Mouse (Mus musculus) lung, postnatal 36 days (tissue): ENCODE results near the gene Zbtb20.

Experiments used
- DNase-seq: peaks from one replicate; pipeline ENCODE4 v3.0.0; 2022; ENCODE audit warnings: mixed read lengths

The Zbtb20 gene

DNA sequence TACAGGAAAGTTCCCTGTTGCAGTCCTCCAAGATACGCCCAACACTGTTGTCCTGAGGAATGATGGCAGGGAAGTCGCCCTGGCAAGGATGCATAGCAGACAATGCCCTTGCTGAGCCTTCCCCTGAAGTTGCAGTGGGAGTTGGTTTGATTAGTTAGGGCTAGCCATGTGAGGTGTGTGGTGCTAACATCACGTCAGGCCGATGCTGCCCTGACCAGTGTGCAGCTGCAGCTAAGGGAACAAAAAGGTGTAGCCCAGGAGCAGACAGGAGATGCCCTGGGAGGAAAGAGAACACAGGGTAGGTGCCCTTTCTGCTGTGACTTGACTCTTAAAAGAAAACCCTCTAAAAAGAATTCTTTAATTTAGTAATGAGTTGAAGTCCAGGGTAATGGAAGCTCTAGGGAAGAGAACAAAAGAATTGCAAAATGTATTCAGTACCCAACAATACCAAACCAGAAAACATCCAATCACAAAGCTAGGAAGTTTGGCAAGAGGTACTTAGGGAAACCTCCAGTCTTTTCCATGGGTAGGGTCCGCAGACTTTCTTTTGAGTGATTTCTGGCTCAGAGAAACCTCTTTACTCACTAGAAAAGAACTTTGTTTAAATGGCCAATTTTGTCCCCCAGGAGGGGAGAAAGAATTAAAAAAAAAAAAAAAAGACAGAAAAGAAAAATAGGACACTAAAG, 747.8 kb downstream of the Zbtb20 start:
- no peak for DNase-seq

- no peak for DNase-seq
Measured at GRCm38 (mm10) chr16:43624876-43625275, 749.2 kb downstream of the Zbtb20 start.

DNA sequence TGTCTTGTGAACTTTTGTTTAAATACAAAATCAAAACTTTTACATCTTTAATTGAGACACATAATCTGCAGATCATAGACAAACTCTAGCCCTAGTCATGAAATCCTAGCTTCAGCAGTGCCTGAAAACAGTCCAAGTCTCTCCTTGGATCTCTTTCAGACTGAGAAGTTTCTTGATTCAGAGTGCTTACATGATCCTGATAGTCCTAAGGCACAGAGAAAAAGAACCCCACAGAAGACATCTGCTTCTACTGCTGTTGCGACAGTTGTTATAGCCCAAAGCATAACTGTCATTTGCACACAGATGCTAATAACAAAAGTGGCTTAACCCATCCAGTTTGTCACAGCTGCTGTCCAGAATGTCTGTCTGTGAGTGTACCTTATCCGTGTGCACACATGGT, 749.6 kb downstream of the Zbtb20 start:
- DNase-seq, result no peak

- DNase-seq, result no peak
Measured at GRCm38 (mm10) chr16:43625956-43626355, 750.3 kb downstream of the Zbtb20 start.

DNA sequence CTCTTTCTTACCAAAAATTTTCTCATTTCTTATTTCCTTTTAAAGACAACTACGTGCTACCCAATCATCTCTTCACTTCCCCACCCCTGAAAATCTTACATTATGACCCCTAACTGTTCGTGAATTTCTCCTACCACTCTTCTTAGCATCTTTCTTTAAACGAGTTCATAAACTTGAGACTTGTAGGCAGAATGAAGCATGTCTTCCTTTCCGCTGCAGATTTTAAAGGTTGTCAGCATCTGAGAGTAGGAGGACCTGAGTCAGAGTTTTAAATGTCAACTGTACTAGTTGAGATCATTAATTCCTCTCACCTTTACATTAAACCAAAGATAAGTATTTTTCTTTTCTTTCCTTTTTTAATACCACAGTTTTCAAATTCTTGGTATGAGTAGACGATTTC, 753.0 kb downstream of the Zbtb20 start:
- DNase-seq, result no peak

- no peak for DNase-seq
Measured at GRCm38 (mm10) chr16:43631758-43632157, 756.1 kb downstream of the Zbtb20 start.

GRCm38 (mm10) chr16:43634037-43634436, 758.4 kb downstream of the Zbtb20 start:
- DNase-seq, result no peak

- no peak for DNase-seq
Measured at GRCm38 (mm10) chr16:43637241-43637640, 761.6 kb downstream of the Zbtb20 start.

GRCm38 (mm10) chr16:43638406-43639049, 762.8 kb downstream of the Zbtb20 start:
- peak; percentile 15 for DNase-seq

DNA sequence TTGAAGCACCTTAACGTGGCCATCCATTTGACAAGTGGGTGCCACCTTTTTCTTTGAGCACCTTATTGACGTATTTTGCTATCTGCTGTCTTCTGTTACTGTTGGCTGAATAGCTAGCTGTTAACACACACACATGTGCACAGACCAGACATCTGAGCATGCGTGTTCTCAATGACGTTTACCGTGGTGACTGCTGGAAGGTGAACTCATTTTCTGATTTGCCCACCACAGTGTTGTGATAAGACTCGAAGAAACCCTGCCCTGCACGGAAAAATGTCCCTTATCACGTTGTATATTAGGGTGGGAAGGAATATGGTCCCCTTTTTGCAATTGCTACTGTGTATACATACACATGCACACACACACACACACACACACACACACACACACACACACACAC, 765.5 kb downstream of the Zbtb20 start:
- DNase-seq, result no peak

DNA sequence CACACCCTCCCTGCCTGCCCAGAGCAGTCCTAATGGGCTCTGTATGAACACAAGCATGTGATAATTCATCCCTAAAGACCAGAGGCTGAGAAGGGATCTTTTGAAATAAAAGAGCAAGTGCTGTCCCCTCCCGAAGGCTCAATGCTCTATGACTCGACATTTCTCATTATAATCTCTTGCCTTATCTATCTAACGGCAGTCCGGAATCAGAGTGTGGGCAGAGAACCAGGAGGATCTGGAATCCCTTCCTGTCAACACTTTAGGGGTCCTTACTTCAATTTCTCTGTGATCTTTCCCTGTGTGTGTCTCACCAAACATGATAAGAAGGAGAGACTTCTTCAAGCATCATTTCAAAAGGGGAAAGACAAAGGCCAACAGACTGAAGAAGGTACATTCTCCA, 770.2 kb downstream of the Zbtb20 start:
- no peak for DNase-seq

DNA sequence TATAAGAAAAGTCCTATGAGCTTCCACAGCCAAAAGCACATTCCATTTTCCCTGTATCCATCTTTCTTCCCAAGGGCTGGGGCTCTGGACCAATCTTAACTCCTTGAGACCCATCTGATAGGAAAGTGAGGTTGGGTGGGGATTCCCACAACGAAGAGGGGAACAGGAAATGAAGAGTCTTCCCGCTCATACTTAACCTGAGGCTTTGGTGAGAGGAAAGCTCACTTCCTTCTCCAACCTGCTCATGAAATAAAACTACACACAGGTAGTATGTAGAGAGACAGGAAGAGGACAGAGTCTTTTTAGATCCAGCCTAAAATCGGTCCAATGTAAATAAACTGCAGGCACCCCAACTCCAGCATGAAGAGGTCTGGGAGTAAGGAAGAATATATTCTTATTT, 771.3 kb downstream of the Zbtb20 start:
- no peak for DNase-seq

GRCm38 (mm10) chr16:43647641-43648040, 772.0 kb downstream of the Zbtb20 start:
- DNase-seq, result no peak

DNA sequence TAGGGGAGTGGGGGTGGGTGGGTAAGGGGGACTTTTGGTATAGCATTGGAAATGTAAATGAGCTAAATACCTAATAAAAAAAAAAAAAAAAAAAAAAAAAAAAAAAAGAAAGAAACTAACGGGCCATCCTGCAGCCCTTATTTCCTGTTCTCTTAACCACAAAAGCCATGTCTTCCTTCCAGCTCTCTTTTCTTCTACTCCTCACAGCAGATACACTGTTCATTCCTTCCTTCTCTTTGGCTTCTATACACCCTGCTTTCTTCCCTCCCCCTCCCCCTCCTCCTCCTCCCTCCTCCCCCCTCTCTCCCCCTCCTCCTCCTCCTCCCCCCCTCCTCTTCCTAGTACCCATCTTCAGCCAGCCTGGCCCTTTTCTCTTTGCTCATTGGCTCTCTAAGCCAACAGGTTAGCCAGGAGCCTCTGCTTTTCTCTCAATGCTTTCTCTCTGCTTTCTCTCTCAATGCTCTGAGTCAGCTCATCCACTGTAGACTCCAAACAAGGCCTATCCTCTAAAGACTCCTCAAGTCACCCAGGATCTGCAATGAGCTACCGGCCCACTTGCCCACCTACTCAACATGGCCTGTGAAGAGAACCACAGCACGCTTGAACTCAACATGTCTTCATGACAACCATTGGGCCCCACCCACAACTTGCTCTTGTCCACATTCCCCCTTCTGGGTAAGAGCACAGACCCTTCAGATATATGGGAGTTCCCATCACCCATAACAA, 774.8 kb downstream of the Zbtb20 start:
- DNase-seq, result no peak

DNA sequence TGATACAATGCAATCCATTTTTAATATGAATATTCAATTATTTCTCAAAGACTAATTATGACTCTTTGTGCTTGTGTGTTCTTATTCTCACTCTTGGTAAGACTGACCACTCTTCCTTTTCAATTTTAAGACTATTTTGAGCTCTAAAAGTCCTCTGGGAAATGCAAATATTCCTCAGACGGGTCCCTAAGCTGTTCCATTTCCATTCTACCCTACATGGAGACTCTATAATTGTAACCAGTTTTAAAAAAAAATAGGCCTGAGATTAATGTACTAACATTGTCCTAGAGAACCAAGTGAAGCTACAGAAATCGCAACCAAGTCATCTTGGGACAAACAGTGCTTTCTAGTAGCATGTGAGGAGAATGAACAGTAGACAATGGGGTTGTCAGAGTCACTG, 777.6 kb downstream of the Zbtb20 start:
- no peak for DNase-seq

DNA sequence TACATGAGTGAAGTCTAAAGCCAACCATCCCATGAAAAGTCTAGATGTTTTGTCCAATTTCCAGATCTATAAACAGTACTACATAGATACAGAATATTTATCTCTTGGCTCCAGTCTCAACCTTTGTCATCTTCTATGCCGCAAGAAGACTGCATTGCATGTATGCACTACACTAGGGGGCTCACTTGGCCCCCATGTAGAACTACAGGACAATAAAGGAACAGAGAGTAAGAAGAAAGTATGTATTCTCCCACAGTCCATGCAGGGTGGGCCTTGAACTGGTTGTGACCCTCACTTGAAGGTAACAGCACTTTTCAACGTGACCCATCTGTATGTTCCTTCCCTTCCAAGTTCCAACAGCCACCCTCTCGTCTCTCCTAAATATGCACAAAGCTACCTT, 778.6 kb downstream of the Zbtb20 start:
- DNase-seq, result no peak

DNA sequence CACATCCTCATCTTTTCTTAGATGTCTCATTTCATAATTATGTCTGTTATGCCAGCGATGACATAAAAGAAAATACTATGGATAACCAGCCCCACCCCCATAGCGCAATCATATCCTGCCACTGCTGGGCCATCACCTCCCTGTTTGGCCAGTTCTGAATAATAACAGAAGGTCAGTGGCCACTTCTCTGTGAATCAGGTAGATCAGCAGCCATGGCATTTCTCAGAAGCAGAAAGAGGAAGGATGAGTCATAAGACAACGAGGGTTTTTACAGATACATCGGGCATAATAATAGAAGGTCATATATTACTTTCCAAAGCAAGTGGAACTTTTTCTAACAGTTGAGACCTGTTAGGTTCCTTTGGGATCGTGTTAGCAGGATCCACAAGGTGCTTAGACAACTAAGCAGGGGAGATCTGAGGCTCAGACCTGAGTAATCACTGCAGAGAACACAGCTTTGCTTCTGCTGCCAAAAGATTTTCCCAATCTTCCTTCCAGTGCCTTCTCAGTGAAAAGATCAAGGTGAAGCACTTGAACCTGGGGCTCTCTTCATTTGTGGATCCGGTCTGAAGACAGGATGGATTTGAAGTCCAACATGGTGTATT, 779.6 kb downstream of the Zbtb20 start:
- DNase-seq, result no peak

DNA sequence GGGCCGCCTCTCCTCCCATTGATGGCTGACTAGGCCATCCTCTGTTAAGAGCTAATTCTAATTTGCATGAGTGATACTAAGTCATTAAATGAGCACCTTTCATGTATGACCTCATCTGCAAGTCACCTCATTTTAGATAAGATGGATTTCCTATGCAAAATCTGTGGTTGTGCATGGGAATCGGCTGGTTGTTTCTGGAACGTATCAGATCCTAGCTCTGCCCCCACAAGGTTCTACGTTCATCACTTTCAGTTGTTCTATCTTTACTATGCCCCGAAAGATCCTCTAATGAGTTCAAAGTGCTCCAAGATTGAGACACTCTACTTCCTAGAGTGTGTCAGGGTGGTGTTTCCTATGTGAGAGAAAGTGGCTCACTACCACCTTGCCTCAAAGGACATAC, 785.9 kb downstream of the Zbtb20 start:
- no peak for DNase-seq

GRCm38 (mm10) chr16:43662124-43663004, 786.7 kb downstream of the Zbtb20 start:
- no peak for DNase-seq

DNA sequence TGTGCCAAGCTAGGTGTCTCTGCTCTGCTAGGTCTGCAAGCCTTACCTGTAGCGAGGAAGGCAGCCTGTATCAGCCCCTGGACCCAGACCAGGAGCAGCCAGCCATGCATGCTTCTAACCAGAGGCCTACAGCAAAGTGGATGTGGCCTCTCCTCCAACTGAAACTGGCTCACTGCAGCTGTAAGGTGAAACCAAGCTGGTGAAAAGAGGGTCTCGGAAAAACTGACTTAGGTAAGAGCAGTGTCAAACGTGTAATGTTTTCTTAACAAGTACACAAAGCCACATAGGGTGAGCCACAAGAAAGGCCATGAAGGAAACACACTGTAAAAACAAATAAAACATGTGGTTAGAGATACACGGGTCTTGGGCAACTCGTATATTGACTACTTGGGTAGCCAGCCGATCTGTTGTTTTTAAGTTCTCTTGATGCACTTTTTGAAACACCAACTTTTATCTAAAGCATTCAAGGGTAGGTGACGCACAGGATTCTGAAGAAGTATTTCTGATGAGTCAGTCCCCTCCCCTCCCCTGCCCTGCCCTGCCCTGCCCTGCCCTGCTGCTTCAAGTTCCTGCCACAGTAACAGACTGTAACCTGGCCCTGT, 788.4 kb downstream of the Zbtb20 start, which contains the start of gene Tigit:
Gene Tigit (minus strand): TSS at position 169 of the 602 bp plus-strand sequence.
- DNase-seq, result peak; percentile 1

DNA sequence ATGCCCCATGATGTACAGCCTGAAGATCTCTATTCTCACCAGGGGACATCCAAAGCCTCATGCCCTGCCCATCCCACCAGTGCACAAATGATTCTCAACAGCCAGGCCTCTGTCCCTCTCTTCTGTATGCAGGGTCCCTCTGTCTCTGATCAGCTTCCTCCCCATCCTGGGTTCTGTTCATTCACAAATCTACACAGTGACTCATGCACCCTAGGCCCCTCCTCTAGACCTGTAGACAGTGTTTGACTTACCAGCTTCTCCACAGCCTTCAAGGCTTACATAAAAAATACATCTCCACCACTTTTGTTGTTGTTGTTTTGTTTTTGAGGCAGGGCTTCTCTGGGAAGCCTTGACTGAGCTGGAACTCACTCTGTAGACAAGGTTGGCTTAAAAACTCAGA, 789.2 kb downstream of the Zbtb20 start:
- no peak for DNase-seq

DNA sequence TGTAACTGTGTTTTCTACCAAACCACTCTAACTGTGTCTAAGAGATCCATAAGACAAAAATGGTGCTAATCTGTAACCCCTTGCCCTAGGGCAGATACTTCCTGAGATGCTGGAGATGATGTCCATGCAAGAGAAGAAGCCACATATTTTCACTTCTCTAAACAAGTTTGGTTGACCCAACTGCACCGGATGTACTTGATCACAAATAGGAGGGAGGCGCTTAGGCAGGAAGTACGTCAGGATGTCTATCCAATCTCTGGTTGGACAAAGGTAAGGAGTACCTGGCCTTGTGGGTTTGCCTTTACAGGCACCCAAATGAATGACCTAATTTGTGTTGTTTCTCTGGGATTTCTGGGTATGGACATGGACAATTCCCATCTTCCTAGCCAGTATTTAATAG, 792.6 kb downstream of the Zbtb20 start:
- DNase-seq, result no peak
